Mouse (Mus musculus) layer of hippocampus, adult 2 months (tissue): ENCODE measurements around the gene Hax1. TPM values are rescaled to one million over a fixed set of nuclear protein-coding genes. Genes with fewer than 3 reads are reported as not detected.
A peak's percentile ranks its signal among the peaks of the same experiment; 100 is the strongest.

Source experiments
- DNase-seq, 2 experiments: peaks; one replicate each; pipeline ENCODE4 v3.0.0; 2022; ENCODE audit warnings: low spot score in 2 of 2
- H3K27ac ChIP-seq: fragments of 200-600 bp; 2 replicates; pipeline ENCODE4 v1.8.1; 2022
- H3K4me3 ChIP-seq: fragments of 200-600 bp; 2 replicates; pipeline ENCODE4 v1.8.1; 2022; ENCODE audit warnings: mild to moderate bottlenecking
- CTCF ChIP-seq: fragments of 200-600 bp; conservative IDR thresholded peaks from 2 replicates; pipeline ENCODE4 v1.8.1; 2022; ENCODE audit warnings: antibody characterized with exemption, mild to moderate bottlenecking, moderate library complexity
- long read RNA-seq, 2 experiments: library from polyadenylated mRNA; stranded (forward); transcript quantifications; one replicate each; pipeline ENCODE4 v2.0.0; 2021; ENCODE audit warnings: borderline mapping rate in 2 of 2
- total RNA-seq, 2 experiments: library from RNA; stranded (reverse); gene quantifications; 2 replicates each; pipeline ENCODE4 v1.2.3; 2021

The Hax1 gene
- 10 to 100 TPM; 89.8 to 91.8 TPM for total RNA-seq
- long read RNA-seq, experiment 1, transcript Hax1-201 (7 exons, 1,139 nt): major isoform, 18 of 23 reads
- long read RNA-seq, experiment 1, partial matches to known transcripts: 1 of 23 reads
- long read RNA-seq, experiment 1, other reads (novel, unspliced or antisense): 2 of 23 reads
- long read RNA-seq, experiment 2, transcript Hax1-201 (7 exons, 1,139 nt): major isoform, 25 of 34 reads
- long read RNA-seq, experiment 2, partial matches to known transcripts: 2 of 34 reads
- long read RNA-seq, experiment 2, other reads (novel, unspliced or antisense): 4 of 34 reads

GRCm38 (mm10) chr3:89998612-89999054 lies at the start of gene Hax1:
Gene Hax1 (minus strand): TSS chr3:89998780.
- Histone ChIP-seq H3K4me3 (peak within 1 kb of the TSS; percentile 62), H3K27ac (peak within 1 kb of the TSS; percentile 98)
- peak; percentile 93 to 94 for DNase-seq
- TF ChIP-seq CTCF: peak; percentile 57

- Histone ChIP-seq H3K4me3 (no peak overlapping the region), H3K27ac (no peak overlapping the region)
- DNase-seq: no peak
- no peak for TF ChIP-seq CTCF
Observed at GRCm38 (mm10) chr3:90036263-90036662, 37.7 kb upstream of the Hax1 start.

- Histone ChIP-seq H3K4me3 (no peak overlapping the region), H3K27ac (no peak overlapping the region)
- DNase-seq: no peak
- no peak for TF ChIP-seq CTCF
Observed at GRCm38 (mm10) chr3:90034653-90035052, 36.1 kb upstream of the Hax1 start.

GRCm38 (mm10) chr3:90016626-90017025 lies 18.0 kb upstream of the Hax1 start:
- no peak for TF ChIP-seq CTCF
- Histone ChIP-seq H3K4me3 (no peak overlapping the region), H3K27ac (no peak overlapping the region)
- DNase-seq: no peak

- DNase-seq: no peak
- no peak for TF ChIP-seq CTCF
- Histone ChIP-seq H3K4me3 (no peak overlapping the region), H3K27ac (no peak overlapping the region; the same call in 1 of the 2 replicates)
Observed at GRCm38 (mm10) chr3:90010291-90010690, 11.7 kb upstream of the Hax1 start.

GRCm38 (mm10) chr3:90004091-90004796 lies 5.7 kb upstream of the Hax1 start:
- Histone ChIP-seq H3K4me3 (no peak overlapping the region), H3K27ac (no peak overlapping the region)
- DNase-seq: no peak
- TF ChIP-seq CTCF: no peak

GRCm38 (mm10) chr3:89999830-90000229 lies 1.2 kb upstream of the Hax1 start:
- no peak overlapping the region for H3K4me3 ChIP-seq
- no peak for TF ChIP-seq CTCF
- no peak for DNase-seq
- no peak overlapping the region; the same call in 1 of the 2 replicates for H3K27ac ChIP-seq

- no peak for DNase-seq
Observed at GRCm38 (mm10) chr3:89999090-89999489, 510 bp upstream of the Hax1 start.

GRCm38 (mm10) chr3:89997791-89998495 lies 637 bp downstream of the Hax1 start:
- peak overlapping the region; percentile 98 for H3K27ac ChIP-seq
- H3K4me3 ChIP-seq: peak overlapping the region; percentile 62
- peak; percentile 23 to 25 for DNase-seq
- no peak for TF ChIP-seq CTCF

More at GRCm38 (mm10) chr3:89999090-89999489, 510 bp upstream of the Hax1 start:
- TF ChIP-seq CTCF: no peak
- H3K4me3 ChIP-seq: peak overlapping the region; percentile 62
- peak overlapping the region; percentile 98 for H3K27ac ChIP-seq

- Histone ChIP-seq H3K27ac (no peak overlapping the region), H3K4me3 (no peak overlapping the region)
- DNase-seq: no peak
- TF ChIP-seq CTCF: peak; percentile 31
Observed at GRCm38 (mm10) chr3:89994807-89995515, 3.6 kb downstream of the Hax1 start.

- TF ChIP-seq CTCF: no peak
- H3K4me3 ChIP-seq: no peak overlapping the region
- no peak for DNase-seq
Observed at GRCm38 (mm10) chr3:89987822-89988221, 10.8 kb downstream of the Hax1 start.

GRCm38 (mm10) chr3:89987211-89987610 lies 11.4 kb downstream of the Hax1 start:
- H3K4me3 ChIP-seq: no peak overlapping the region
- DNase-seq: no peak
- no peak overlapping the region for H3K27ac ChIP-seq
- peak; percentile 38 for TF ChIP-seq CTCF

More at GRCm38 (mm10) chr3:89987822-89988221, 10.8 kb downstream of the Hax1 start:
- no peak overlapping the region for H3K27ac ChIP-seq
